Mouse (Mus musculus) forebrain, postnatal 0 days (tissue): ENCODE data around the gene Tekt1. TPM values are rescaled to one million over a fixed set of nuclear protein-coding genes. Genes with fewer than 3 reads are reported as not detected.

Experiments used
- ATAC-seq: fragments of 200-750 bp; cut with Nextera tagmentation; 2 replicates; pipeline ENCODE4 v1.8.0; 2017; ENCODE audit warnings: mild to moderate bottlenecking, moderate library complexity
- DNase-seq: peaks from one replicate; pipeline ENCODE4 v3.0.0-alpha.2; 2015
- H3K27ac ChIP-seq: fragments of 300-500 bp; sonication (generic); 2 replicates; pipeline ENCODE4 v1.5.1; 2014; ENCODE audit warnings: low read depth, mild to moderate bottlenecking, antibody characterized with exemption, low read length, moderate library complexity, mixed read lengths
- H3K27me3 ChIP-seq: fragments of 300-500 bp; sonication (generic); 2 replicates; pipeline ENCODE4 v1.6.1; 2014; ENCODE audit warnings: mild to moderate bottlenecking, low read length, mixed read lengths; ENCODE audit not compliant: insufficient read depth
- H3K36me3 ChIP-seq: fragments of 300-500 bp; sonication (generic); 2 replicates; pipeline ENCODE4 v1.6.1; 2014; ENCODE audit warnings: mild to moderate bottlenecking, moderate library complexity; ENCODE audit not compliant: insufficient read depth
- H3K4me1 ChIP-seq: fragments of 300-500 bp; sonication (generic); 2 replicates; pipeline ENCODE4 v1.6.1; 2014; ENCODE audit warnings: antibody characterized with exemption; ENCODE audit not compliant: insufficient read depth
- H3K4me2 ChIP-seq: fragments of 300-500 bp; sonication (generic); 2 replicates; pipeline ENCODE4 v1.6.1; 2014; ENCODE audit warnings: low read depth, mild to moderate bottlenecking, moderate library complexity
- H3K4me3 ChIP-seq: fragments of 300-500 bp; sonication (generic); 2 replicates; pipeline ENCODE4 v1.5.1; 2014; ENCODE audit warnings: low read depth, low read length, mixed read lengths
- H3K9ac ChIP-seq: fragments of 300-500 bp; sonication (generic); 2 replicates; pipeline ENCODE4 v1.6.1; 2014; ENCODE audit warnings: mild to moderate bottlenecking
- H3K9me3 ChIP-seq: fragments of 300-500 bp; sonication (generic); 2 replicates; pipeline ENCODE4 v1.6.1; 2016; ENCODE audit warnings: low read length
- CTCF ChIP-seq: sonication (generic); IDR thresholded peaks from 2 replicates; pipeline ENCODE4 v1.5.1; 2016; ENCODE audit warnings: antibody characterized with exemption, control low read depth, low read depth
- WGBS: fragments of 180-500 bp; shearing (Covaris S2); extraction: QIAGEN DNeasy Blood & Tissue Kit; methylation state at CpG from one replicate; pipeline ENCODE4 v1.1.7; 2014; 5-methylcytosine and 5-hydroxymethylcytosine counted together
- polyA plus RNA-seq: library from polyadenylated mRNA; unstranded; fragments of >200 nt; fragmentation: Nextera tagmentation; extraction: Ambion mirVana; gene quantifications from 2 replicates; pipeline ENCODE4 v1.2.1, GENCODE M21; 2015
- total RNA-seq: library from RNA; depleted of rRNA; stranded (reverse); fragments of >200 nt; gene quantifications from 2 replicates; pipeline ENCODE4 v1.2.3, GENCODE M21; 2014

Tekt1 gene
- total and polyA plus RNA-seq, 2 experiments from 2014 or later = 12.4 to 13.1 TPM

GRCm38 (mm10) chr11:72367934-72368674, 5.9 kb upstream of the Tekt1 start:
- H3K9me3 ChIP-seq = no peaks in the 10 kb centered on the region
- H3K4me2 ChIP-seq = no peak overlapping the region

GRCm38 (mm10) chr11:72366126-72366525, 3.9 kb upstream of the Tekt1 start:
- H3K27me3 ChIP-seq = no peaks in the 10 kb centered on the region
- no peaks in the 10 kb centered on the region for H3K9me3 ChIP-seq
- H3K4me3 ChIP-seq = no peak overlapping the region
- 0 out of 2 replicates have a peak, but pooled peaks cover 4% of the 10 kb centered on the region for H3K4me1 ChIP-seq
- no peak for TF ChIP-seq CTCF
- no peak overlapping the region for H3K9ac ChIP-seq
- WGBS = 85% methylated on average over 9 of the region's 9 CpGs
- DNase-seq (no peak), ATAC-seq (no peak)
- H3K27ac ChIP-seq = no peak overlapping the region
- no peaks in the 10 kb centered on the region for H3K36me3 ChIP-seq
- no peak overlapping the region for H3K4me2 ChIP-seq

More at GRCm38 (mm10) chr11:72367934-72368674, 5.9 kb upstream of the Tekt1 start:
- ATAC-seq (peak; percentile 16), DNase-seq (peak; percentile 15)
- 37% methylated on average over 11 of the region's 11 CpGs for WGBS
- Histone ChIP-seq H3K27ac (no peak overlapping the region), H3K9ac (no peak overlapping the region), H3K4me1 (no peaks in the 10 kb centered on the region), H3K36me3 (no peaks in the 10 kb centered on the region), H3K27me3 (no peaks in the 10 kb centered on the region), H3K4me3 (no peak overlapping the region)
- no peak for TF ChIP-seq CTCF

- Histone ChIP-seq H3K36me3 (no peaks in the 10 kb centered on the region), H3K9me3 (no peaks in the 10 kb centered on the region), H3K4me1 (0 out of 2 replicates have a peak, but pooled peaks cover 4% of the 10 kb centered on the region), H3K4me3 (no peak overlapping the region), H3K27ac (no peak overlapping the region), H3K27me3 (no peaks in the 10 kb centered on the region), H3K9ac (no peak overlapping the region), H3K4me2 (no peak overlapping the region)
- ATAC-seq (no peak), DNase-seq (no peak)
- 95% methylated on average over 5 of the region's 5 CpGs for WGBS
- no peak for TF ChIP-seq CTCF
These were observed 2.3 kb upstream of the Tekt1 start for GRCm38 (mm10) chr11:72364526-72364925.

GRCm38 (mm10) chr11:72363523-72364240, 1.4 kb upstream of the Tekt1 start:
- H3K27ac ChIP-seq = no peak overlapping the region
- 0 out of 2 replicates have a peak, but pooled peaks cover 4% of the 10 kb centered on the region for H3K4me1 ChIP-seq
- H3K9me3 ChIP-seq = no peaks in the 10 kb centered on the region
- ATAC-seq = no peak
- H3K9ac ChIP-seq = no peak overlapping the region
- no peak overlapping the region for H3K4me2 ChIP-seq
- no peaks in the 10 kb centered on the region for H3K36me3 ChIP-seq
- H3K4me3 ChIP-seq = no peak overlapping the region
- WGBS = 68% methylated on average over 8 of the region's 8 CpGs
- TF ChIP-seq CTCF = no peak
- no peak for DNase-seq
- H3K27me3 ChIP-seq = no peaks in the 10 kb centered on the region

- WGBS = 7% methylated on average over 42 of the region's 42 CpGs
- Histone ChIP-seq H3K4me3 (peak overlapping the region; percentile 43), H3K27me3 (no peaks in the 10 kb centered on the region), H3K36me3 (no peaks in the 10 kb centered on the region), H3K9me3 (no peaks in the 10 kb centered on the region), H3K9ac (peak overlapping the region; percentile 52), H3K4me2 (peak overlapping the region; percentile 81), H3K27ac (peak overlapping the region; percentile 35; the same call in 1 of the 2 replicates), H3K4me1 (0 out of 2 replicates have a peak, but pooled peaks cover 4% of the 10 kb centered on the region)
- DNase-seq (peak; percentile 94), ATAC-seq (peak; percentile 96)
- no peak for TF ChIP-seq CTCF
These were observed 576 bp downstream of the Tekt1 start for GRCm38 (mm10) chr11:72361385-72362346.

- WGBS = 27% methylated on average over 20 of the region's 20 CpGs
- ATAC-seq = peak; percentile 45; the same call in 1 of the 2 replicates
These were observed 7.1 kb downstream of the Tekt1 start for GRCm38 (mm10) chr11:72354971-72355728.

More at GRCm38 (mm10) chr11:72354971-72355728, 7.1 kb downstream of the Tekt1 start:
- H3K36me3 ChIP-seq = no peaks in the 10 kb centered on the region
- DNase-seq = peak; percentile 66
- no peaks in the 10 kb centered on the region for H3K9me3 ChIP-seq
- no peaks in the 10 kb centered on the region for H3K4me1 ChIP-seq
- H3K9ac ChIP-seq = no peak overlapping the region
- no peak overlapping the region for H3K4me3 ChIP-seq
- no peaks in the 10 kb centered on the region for H3K27me3 ChIP-seq
- no peak overlapping the region; the same call in 1 of the 2 replicates for H3K4me2 ChIP-seq
- H3K27ac ChIP-seq = no peak overlapping the region
- TF ChIP-seq CTCF = peak; percentile 85
